Mouse (Mus musculus) neural tube, embryonic 11.5 days (tissue): ENCODE data around the gene Sell. TPM values are rescaled to one million over a fixed set of nuclear protein-coding genes. Genes with fewer than 3 reads are reported as not detected.

ENCODE experiments used
- ATAC-seq: fragments of 200-750 bp; cut with Nextera tagmentation; 2 replicates; pipeline ENCODE4 v1.8.0; 2017; ENCODE audit warnings: moderate number of reproducible peaks, mild to moderate bottlenecking, moderate TSS enrichment, moderate library complexity; ENCODE audit not compliant: insufficient read depth, low FRiP score, low TSS enrichment
- DNase-seq: peaks from one replicate; pipeline ENCODE4 v3.0.0-alpha.2; 2015; ENCODE audit warnings: low spot score
- H3K27ac ChIP-seq: fragments of 300-500 bp; sonication (generic); 2 replicates; pipeline ENCODE4 v1.5.1; 2014; ENCODE audit warnings: low read depth, mild to moderate bottlenecking, low read length
- H3K27me3 ChIP-seq: fragments of 300-500 bp; sonication (generic); 2 replicates; pipeline ENCODE4 v1.6.1; 2014; ENCODE audit warnings: mild to moderate bottlenecking, low read length, mixed read lengths; ENCODE audit not compliant: control insufficient read depth, insufficient read depth
- H3K36me3 ChIP-seq: fragments of 300-500 bp; sonication (generic); 2 replicates; pipeline ENCODE4 v1.6.1; 2014; ENCODE audit warnings: mild to moderate bottlenecking, low read length, moderate library complexity, mixed read lengths; ENCODE audit not compliant: control insufficient read depth, insufficient read depth
- H3K4me1 ChIP-seq: fragments of 300-500 bp; sonication (generic); 2 replicates; pipeline ENCODE4 v1.6.1; 2014; ENCODE audit warnings: low read length, mixed read lengths; ENCODE audit not compliant: control insufficient read depth, insufficient read depth
- H3K4me2 ChIP-seq: fragments of 300-500 bp; sonication (generic); 2 replicates; pipeline ENCODE4 v1.6.1; 2014; ENCODE audit warnings: low read depth, mild to moderate bottlenecking, moderate library complexity
- H3K4me3 ChIP-seq: fragments of 300-500 bp; sonication (generic); 2 replicates; pipeline ENCODE4 v1.5.1; 2014; ENCODE audit warnings: low read depth, low read length
- H3K9ac ChIP-seq: fragments of 300-500 bp; sonication (generic); 2 replicates; pipeline ENCODE4 v1.6.1; 2014; ENCODE audit warnings: mild to moderate bottlenecking, low read length
- H3K9me3 ChIP-seq: fragments of 300-500 bp; sonication (generic); 2 replicates; pipeline ENCODE4 v1.6.1; 2016; ENCODE audit warnings: low read length; ENCODE audit not compliant: control insufficient read depth
- WGBS: fragments of 180-500 bp; shearing (Covaris S2); extraction: QIAGEN DNeasy Blood & Tissue Kit; methylation state at CpG from one replicate; pipeline ENCODE4 v1.1.7; 2014; 5-methylcytosine and 5-hydroxymethylcytosine counted together
- polyA plus RNA-seq: library from polyadenylated mRNA; unstranded; fragments of >200 nt; fragmentation: Nextera tagmentation; extraction: Ambion mirVana; gene quantifications from 2 replicates; pipeline ENCODE4 v1.2.1, GENCODE M21; 2014

Sell gene
- polyA plus RNA-seq, 1 experiment from 2014 or later, result not detected

- Histone ChIP-seq H3K4me1 (no peaks in the 10 kb centered on the region), H3K27ac (no peak overlapping the region), H3K9me3 (no peaks in the 10 kb centered on the region), H3K4me3 (no peak overlapping the region), H3K36me3 (no peaks in the 10 kb centered on the region), H3K27me3 (no peaks in the 10 kb centered on the region), H3K4me2 (no peak overlapping the region), H3K9ac (no peak overlapping the region)
- 93% methylated on average over 9 of the region's 9 CpGs for WGBS
- no peak for ATAC-seq
- DNase-seq, result no peak
Observed at GRCm38 (mm10) chr1:164110591-164111329, 49.0 kb downstream of the Sell start.

- DNase-seq (no peak), ATAC-seq (no peak)
- WGBS, result 86% methylated on average over 5 of the region's 5 CpGs
- no peak overlapping the region for H3K4me3 ChIP-seq
- H3K4me1 ChIP-seq, result no peaks in the 10 kb centered on the region
- H3K27me3 ChIP-seq, result no peaks in the 10 kb centered on the region
- H3K9ac ChIP-seq, result no peak overlapping the region
- H3K27ac ChIP-seq, result no peak overlapping the region
- no peaks in the 10 kb centered on the region for H3K36me3 ChIP-seq
- no peak overlapping the region for H3K4me2 ChIP-seq
- no peaks in the 10 kb centered on the region for H3K9me3 ChIP-seq
Observed at GRCm38 (mm10) chr1:164114280-164114679, 52.5 kb downstream of the Sell start.

GRCm38 (mm10) chr1:164114947-164115493 is 53.2 kb downstream of the Sell start, which contains the start of gene Selp:
Gene Selp, plus strand, starts transcription at chr1:164115264.
- H3K36me3 ChIP-seq, result no peaks in the 10 kb centered on the region
- H3K9ac ChIP-seq, result no peak within 1 kb of the TSS
- no peak within 1 kb of the TSS for H3K4me2 ChIP-seq
- DNase-seq (no peak), ATAC-seq (no peak)
- no peaks in the 10 kb centered on the region for H3K9me3 ChIP-seq
- no peak within 1 kb of the TSS for H3K4me3 ChIP-seq
- no peaks in the 10 kb centered on the region for H3K27me3 ChIP-seq
- no peak within 1 kb of the TSS for H3K27ac ChIP-seq
- no peaks in the 10 kb centered on the region for H3K4me1 ChIP-seq
- WGBS, result 79% methylated on average over 8 of the region's 8 CpGs

- DNase-seq, result no peak
- H3K9me3 ChIP-seq, result no peaks in the 10 kb centered on the region
- H3K27me3 ChIP-seq, result no peaks in the 10 kb centered on the region
- no peaks in the 10 kb centered on the region for H3K4me1 ChIP-seq
- no peak overlapping the region for H3K9ac ChIP-seq
- H3K27ac ChIP-seq, result no peak overlapping the region
- WGBS, result 85% methylated on average over 6 of the region's 6 CpGs
- no peak for ATAC-seq
- no peak overlapping the region for H3K4me2 ChIP-seq
- H3K4me3 ChIP-seq, result no peak overlapping the region
- H3K36me3 ChIP-seq, result no peaks in the 10 kb centered on the region
Observed at GRCm38 (mm10) chr1:164115647-164116046, 53.9 kb downstream of the Sell start.

- Histone ChIP-seq H3K9me3 (no peaks in the 10 kb centered on the region), H3K27me3 (no peaks in the 10 kb centered on the region), H3K4me2 (no peak overlapping the region), H3K27ac (no peak overlapping the region), H3K9ac (no peak overlapping the region), H3K4me1 (no peaks in the 10 kb centered on the region), H3K36me3 (no peaks in the 10 kb centered on the region), H3K4me3 (no peak overlapping the region)
- DNase-seq (no peak), ATAC-seq (no peak)
- WGBS, result 97% methylated on average over 6 of the region's 6 CpGs
Observed at GRCm38 (mm10) chr1:164117869-164118268, 56.1 kb downstream of the Sell start.

GRCm38 (mm10) chr1:164119892-164120776 is 58.4 kb downstream of the Sell start:
- Histone ChIP-seq H3K9ac (no peak overlapping the region), H3K4me2 (no peak overlapping the region), H3K27me3 (no peaks in the 10 kb centered on the region), H3K36me3 (no peaks in the 10 kb centered on the region), H3K4me1 (no peaks in the 10 kb centered on the region), H3K9me3 (no peaks in the 10 kb centered on the region), H3K4me3 (no peak overlapping the region), H3K27ac (no peak overlapping the region)
- ATAC-seq, result no peak
- 80% methylated on average over 3 of the region's 3 CpGs for WGBS
- DNase-seq, result no peak

- Histone ChIP-seq H3K9ac (no peak overlapping the region), H3K4me3 (no peak overlapping the region), H3K9me3 (no peaks in the 10 kb centered on the region), H3K27ac (no peak overlapping the region), H3K27me3 (no peaks in the 10 kb centered on the region), H3K36me3 (no peaks in the 10 kb centered on the region), H3K4me2 (no peak overlapping the region), H3K4me1 (no peaks in the 10 kb centered on the region)
- 87% methylated on average over 3 of the region's 3 CpGs for WGBS
- ATAC-seq (no peak), DNase-seq (no peak)
Observed at GRCm38 (mm10) chr1:164120777-164121158, 59.0 kb downstream of the Sell start.

- H3K27me3 ChIP-seq, result no peaks in the 10 kb centered on the region
- no peak overlapping the region for H3K4me2 ChIP-seq
- ATAC-seq, result no peak
- no peaks in the 10 kb centered on the region for H3K9me3 ChIP-seq
- H3K9ac ChIP-seq, result no peak overlapping the region
- 45% methylated on average over 3 of the region's 3 CpGs for WGBS
- no peak for DNase-seq
- no peak overlapping the region for H3K27ac ChIP-seq
- no peak overlapping the region for H3K4me3 ChIP-seq
- H3K36me3 ChIP-seq, result no peaks in the 10 kb centered on the region
- H3K4me1 ChIP-seq, result no peaks in the 10 kb centered on the region
Observed at GRCm38 (mm10) chr1:164123836-164124235, 62.1 kb downstream of the Sell start.
